Mouse (Mus musculus): ENCODE measurements around the gene Dclk3. TPM values are rescaled to one million over a fixed set of nuclear protein-coding genes. Genes with fewer than 3 reads are reported as not detected.

The Dclk3 gene
- total RNA-seq (2022): 10 to 100 TPM; 51.1 to 57.2 (median 55.9) TPM

DNA sequence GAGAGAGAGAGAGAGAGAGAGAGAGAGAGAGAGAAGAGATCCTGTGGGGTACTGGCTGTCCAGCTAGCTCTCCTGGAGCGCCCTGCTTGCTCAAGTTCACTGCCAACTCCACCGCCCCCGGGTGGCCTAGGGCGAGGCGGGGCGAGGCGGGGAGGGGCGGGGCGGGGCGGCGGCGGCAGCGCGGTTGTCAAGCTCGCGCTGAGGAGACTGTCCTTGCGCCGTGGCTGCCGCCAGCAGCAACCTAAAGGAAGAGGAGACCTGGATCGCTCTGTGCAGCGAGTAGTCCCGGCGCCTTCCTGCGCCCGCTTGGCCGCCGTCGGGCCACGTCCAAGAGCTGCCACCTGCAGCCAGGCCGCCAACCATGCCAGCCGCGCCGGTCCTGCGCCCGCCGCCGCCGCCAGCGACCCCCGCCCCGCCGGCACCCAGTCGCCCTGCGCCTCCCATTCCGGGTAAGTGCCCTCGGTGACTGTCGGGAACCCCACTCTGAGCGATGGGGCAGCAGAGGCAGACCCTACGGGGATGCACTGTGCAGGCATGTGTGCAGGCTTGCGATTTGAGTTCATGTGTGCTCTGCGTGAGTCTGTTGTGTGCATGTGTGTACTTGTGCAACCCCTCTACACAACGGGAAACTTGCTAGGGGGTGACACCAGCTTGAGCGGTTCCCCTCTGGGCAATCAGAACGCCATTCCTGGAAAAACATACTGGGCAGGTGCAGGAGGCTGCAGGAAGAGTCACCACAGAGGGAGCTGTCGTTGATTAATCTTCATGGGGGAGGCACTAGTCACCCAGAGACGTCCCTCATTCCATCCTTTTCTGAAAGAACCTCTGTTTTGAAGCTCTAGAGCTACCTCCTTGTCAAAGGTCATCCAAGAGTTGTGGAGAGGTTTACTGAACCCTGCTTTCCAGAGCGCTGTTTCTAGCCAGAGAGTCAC, at the start of gene Dclk3:
Gene Dclk3, plus strand, starts transcription at position 178 of the 932 bp plus-strand sequence.
- no peak for DNase-seq (ENCODE audit: low spot score in 2 of 2)

DNA sequence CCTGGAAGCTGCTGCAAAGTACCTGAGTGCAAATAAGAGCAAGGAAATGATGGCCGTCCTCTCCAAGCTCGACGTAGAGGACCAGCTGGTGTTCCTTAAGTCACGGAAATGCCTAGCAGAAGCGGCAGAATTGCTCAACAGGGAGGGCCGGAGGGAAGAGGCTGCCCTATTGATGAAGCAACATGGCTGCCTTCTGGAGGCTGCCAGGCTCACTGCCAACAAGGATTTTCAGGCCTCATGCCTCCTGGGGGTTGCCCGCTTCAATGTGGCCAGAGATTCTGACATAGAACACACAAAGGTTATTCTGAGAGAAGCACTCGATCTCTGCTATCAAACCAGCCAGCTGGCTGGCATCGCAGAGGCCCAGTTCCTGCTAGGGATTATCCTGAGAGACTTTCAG, 48.9 kb upstream of the Dclk3 start:
- DNase-seq (ENCODE audit: low spot score in 2 of 2): no peak

DNA sequence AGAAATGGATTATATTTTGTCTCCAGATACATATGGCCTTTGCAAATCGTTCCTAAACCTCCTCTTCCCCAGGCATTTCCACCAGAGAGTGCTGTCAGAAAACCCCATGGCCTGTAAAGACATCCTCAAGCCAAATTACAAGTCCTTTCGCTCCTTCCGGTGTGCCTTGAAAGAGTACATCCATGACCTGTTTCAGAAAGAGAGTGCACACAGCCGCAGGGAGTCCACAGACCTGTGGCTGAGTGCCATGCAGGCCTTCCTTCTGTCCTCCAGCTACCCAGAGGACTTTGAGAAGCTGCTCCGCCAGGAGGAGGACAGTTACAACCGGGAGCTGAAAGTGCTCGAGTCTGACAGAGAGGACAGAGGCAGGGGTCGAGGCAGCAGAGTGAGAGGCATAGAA, 47.8 kb upstream of the Dclk3 start:
- no peak for DNase-seq (ENCODE audit: low spot score in 2 of 2)

DNA sequence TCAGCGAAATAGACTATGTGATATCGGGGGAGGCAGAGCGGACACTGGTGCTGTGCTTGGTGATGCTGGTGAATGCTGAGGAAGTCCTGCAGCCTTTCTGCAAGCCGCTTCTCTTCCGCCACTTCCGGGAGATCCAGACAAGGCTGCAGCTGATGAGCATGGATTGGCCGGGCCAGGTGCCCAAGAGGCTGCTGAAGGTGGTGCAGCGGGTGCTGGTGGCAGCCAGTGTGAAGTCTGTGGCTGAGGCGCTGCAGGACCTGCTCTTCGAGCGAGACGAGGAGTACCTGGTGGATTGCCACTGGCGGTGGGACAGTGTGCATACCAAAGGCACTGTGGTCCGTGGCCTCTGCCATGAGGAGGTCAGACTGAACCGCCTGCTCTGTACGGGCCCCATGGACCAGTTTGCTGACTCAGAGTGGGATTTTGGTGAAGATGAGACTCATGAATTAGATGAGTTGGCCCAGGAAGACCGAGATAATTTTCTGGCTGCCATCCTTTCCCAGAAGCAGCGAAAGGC, 46.9 kb upstream of the Dclk3 start:
- DNase-seq (ENCODE audit: low spot score in 2 of 2): no peak

DNA sequence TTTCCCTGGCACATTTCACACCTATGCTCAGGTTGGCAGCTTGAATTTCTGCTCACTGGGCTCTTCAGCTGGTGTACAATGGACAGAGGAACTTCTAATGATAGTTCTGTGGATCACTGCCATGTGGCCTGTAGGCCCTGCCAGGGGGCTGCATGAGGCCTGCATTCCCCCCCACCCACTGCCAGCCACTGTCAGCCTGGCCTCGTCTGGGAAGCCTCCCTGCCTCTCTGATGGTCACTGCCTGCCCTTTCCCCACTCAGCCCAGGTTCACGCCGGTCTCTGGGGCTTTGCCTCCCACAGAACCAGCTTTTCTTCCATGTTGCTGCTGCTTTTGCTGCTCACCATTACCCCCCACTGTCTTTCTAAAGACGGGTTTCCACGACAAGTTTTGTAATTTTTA, 43.6 kb upstream of the Dclk3 start:
- no peak for DNase-seq (ENCODE audit: low spot score in 2 of 2)

DNA sequence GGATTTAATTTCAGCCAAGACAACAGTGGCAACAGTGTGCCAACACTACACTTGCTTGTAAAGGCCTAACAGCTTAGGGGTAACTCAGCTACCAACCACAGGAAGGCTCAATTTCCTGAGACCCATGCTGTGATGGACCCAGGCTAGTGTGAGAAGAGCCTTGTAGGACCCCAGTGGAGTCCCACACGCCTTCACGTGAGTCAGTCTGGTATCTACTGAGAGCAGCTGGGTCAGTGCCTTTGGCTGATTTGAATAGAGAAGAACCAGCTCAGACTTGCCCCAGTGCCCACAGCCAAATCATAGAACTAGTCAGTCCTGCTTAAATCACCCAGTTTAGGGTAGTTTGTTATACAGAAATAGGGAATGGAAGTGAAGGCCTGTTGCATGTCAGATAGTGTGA, 40.8 kb upstream of the Dclk3 start:
- no peak for DNase-seq (ENCODE audit: low spot score in 2 of 2)

DNA sequence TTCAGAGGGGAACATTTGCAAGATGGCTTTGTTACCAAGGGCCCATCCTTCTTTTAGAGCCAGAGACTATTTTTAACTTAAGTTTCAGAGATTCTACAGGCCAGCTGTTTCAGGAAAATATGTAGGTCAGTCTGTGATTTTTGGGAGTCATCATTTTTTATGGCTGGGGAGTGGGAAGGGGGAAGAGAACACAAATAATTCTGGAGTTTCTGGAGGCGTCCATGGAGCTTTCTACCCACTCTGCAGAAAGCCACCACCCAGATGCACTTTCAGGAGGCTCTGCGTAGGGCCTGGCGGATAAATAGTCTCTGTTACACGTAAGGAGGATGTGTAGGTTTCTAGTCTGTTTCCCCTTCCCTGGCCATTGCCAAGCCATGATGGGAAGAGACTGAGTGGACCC, 38.8 kb upstream of the Dclk3 start:
- no peak for DNase-seq (ENCODE audit: low spot score in 2 of 2)

DNA sequence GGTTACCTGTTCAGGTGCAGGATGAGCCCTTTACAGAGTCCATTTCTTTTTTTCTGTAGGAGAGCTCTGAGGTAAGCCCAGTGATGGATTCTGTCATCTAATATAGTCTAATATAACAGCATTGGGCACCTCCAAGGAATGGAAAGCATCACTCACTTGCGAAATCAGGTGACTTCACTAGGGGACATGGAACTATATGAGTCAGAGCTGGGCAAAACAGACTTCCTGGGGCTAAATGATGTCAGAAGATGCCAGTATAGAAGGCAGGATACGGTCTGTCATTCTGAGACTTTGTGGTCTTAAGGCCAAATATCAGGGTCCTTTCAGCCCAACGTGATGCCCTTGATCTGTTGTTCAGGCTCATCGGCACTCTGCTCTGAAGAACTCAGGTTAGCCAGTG, 35.7 kb upstream of the Dclk3 start:
- DNase-seq (ENCODE audit: low spot score in 2 of 2): no peak

DNA sequence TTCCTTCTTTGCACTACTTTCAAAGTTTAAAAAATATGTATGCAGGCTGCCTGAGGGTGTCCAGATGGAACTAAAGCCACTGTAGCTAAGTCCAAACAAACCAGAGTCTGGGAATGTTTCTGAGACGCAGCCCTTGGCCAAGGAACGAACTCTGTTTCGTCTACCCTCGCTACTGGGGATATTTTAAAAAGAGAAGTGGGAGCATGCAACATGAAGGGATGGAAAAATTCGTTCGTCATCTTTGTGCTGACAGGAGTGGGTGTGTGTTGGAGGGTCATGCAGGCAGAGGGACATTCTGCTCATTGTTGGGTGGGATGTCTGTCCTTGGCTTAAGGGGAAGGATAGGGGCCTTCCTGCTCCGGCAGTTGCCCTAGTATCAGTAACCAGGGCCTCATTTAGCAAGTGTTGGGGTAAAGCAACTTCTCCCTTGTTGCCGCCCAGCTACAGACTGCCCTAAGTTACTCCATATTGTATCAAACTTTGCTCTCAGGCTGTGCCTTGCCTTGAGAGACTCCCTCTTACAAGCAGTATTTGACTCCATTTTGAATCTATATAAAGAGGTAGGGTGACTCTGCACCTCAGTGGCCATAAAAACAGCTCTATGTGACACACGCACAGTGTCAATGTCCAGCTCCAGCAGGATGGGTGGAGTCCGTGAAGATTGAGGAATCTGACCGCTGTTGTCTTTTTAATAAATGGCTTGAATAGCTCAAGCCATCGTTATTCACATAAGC, 34.4 kb upstream of the Dclk3 start:
- DNase-seq (ENCODE audit: low spot score in 2 of 2): no peak

DNA sequence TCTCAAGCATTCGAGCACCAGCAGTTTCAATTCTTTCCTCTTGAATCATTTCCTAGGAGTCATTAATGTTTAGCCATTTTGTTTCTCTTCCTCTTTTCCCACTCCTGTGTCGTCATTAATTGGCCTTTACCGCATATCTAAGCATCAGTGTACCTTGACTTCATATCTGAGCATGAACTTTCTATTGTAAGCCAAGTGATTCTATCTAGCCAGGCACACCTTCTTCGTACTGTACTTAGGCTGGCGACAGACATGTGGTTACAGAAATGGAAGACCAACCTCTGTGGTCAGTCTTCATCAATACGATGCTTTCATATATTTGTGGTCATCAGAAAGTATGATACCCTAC, 33.8 kb upstream of the Dclk3 start:
- no peak for DNase-seq (ENCODE audit: low spot score in 2 of 2)

DNA sequence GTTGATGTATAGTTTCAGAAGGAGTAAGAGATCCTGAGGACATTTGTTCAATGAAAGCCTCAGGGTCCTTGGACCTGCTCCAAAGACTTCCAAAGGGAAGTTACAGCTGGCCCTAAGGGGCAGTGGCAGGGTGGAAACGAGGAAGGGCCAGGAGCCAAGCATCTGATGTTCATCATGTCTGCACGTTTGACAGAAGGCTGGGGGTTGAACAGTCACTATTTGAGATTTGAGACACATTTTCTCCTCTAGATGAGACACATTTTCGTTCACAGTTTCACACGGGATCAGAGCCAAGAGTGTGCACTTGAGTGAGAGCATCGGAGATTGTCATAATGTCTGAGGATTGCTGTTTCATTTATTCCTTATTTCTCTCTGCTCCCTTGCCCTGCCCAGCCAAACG, 30.9 kb upstream of the Dclk3 start:
- no peak for DNase-seq (ENCODE audit: low spot score in 2 of 2)

DNA sequence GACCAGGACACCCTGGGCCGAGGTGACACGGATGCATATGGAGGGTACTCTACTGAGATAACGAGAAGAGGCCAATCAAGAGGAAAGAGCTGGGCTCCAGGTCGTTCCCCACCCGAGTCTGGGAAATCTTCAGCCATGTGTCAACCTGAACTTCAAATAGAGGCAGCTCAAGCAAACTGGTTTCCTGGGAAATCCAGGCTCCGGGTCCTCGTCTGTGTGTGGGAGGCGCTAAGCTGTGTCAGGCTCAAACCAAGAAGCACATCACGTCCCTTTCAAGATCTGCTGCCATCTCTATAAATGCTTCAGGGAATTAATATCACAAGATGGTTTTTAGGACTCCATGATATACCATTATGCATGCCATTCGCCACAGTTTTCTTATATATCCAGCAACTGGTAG, 30.5 kb upstream of the Dclk3 start:
- no peak for DNase-seq (ENCODE audit: low spot score in 2 of 2)

DNA sequence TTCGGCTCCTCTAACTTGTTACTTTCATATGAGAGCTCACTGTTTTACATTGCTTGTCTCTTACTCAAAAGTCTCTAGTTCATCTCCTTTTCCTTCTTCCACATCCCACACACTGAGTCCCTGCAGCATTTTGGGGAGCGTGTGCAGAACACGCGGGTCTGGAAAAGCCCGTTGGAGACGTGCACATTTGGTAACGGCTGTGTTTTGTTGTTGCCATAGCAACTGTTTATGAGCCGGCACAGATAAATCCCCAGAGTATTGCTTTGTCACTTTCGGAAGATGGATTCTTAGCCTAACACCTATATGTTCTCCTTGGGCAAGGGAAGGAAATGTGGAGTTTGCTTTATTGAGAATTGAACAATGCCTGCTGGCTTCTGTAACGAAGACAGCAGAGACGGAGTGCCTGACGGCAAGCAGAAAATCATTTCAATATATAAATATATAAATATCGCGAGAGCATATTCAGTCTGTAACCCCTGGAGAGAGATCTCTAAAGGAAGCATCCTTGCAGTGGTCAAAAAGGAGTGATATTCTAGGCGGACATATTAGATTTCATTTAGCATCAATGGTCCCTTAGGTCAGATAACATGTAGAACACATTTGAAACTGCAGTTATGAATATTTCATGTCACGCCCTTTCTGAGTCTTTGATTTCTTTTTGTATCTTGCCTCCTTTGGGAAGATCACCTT, 26.3 kb upstream of the Dclk3 start:
- peak in 1 of 2 experiments; percentile 80 for DNase-seq (ENCODE audit: low spot score in 2 of 2)

DNA sequence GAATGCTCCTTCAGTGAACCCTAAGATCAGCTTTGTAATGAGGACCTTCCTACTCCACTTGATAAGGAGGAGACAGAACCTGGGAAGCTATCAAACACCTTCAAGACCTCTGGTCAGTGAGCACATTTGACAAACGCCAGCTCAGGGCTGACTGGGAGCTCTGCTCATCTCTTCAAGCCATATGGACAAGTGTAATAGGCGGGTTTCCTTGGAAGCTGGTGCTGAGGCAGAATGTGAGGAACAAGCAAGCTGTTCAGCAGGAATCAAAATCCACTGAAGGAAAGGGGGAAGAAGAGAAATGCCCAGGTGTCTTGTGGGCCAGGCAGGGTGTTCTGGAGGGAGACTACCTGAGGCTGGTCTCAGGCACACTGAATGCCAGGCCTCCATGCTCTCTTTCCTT, 17.0 kb upstream of the Dclk3 start:
- DNase-seq (ENCODE audit: low spot score in 2 of 2): no peak

DNA sequence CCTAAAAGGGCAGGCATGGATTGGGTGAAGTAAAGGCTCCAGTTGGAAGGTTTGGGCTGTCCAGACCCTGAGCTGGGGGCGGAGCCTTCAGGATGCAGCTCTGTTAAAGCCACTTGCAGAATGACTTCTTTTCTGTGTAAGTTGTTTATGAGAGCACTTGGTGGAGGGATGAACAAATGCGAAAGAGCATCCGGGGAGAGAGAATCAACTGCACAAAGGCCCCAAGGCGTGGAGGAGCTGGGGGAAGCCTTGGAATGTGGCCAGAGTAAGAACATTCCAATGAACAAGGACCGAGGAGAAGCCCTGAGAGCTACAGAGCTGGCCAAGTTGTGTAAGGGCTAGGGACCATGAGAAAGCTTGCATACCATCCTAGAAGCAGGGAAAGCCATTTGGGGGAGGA, 16.3 kb upstream of the Dclk3 start:
- DNase-seq (ENCODE audit: low spot score in 2 of 2): no peak

DNA sequence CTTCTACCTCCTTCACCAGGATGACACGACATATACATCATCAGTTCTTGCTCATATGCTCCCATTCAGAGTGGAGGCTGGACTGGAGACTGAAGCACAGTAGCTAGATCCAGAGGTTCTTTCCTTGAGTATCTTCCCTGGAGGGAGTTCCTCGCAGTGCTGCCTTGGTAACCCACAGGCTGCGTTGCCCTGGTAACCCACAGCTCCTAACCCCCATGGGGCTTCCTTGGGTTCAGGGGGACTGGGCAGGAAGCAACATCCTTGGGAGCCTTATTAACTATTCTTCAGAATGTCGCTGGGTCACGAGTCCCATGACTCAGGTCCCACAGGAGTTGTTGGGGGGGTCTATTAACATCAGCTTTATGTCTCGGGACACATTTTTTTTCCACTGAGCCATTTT, 13.8 kb upstream of the Dclk3 start:
- no peak for DNase-seq (ENCODE audit: low spot score in 2 of 2)

DNA sequence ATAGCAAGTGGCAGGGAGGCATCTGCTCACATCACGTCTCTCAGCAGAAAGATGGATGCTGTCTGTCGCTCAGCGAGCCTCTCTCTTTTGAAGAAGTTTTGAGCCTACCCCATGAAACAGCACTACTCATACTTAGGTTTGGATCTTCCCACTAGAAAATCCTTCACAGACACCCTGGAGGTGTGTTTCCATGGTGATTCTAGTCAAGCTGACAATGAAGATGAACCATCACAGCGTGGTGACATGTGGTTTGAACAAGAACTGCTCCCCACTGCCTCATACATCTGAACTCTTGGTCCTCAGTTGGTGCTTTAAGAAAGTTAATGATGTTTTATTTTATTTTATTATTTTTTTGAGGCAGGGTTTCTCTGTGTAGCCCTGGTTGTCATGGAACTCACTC, 12.9 kb upstream of the Dclk3 start:
- no peak for DNase-seq (ENCODE audit: low spot score in 2 of 2)

DNA sequence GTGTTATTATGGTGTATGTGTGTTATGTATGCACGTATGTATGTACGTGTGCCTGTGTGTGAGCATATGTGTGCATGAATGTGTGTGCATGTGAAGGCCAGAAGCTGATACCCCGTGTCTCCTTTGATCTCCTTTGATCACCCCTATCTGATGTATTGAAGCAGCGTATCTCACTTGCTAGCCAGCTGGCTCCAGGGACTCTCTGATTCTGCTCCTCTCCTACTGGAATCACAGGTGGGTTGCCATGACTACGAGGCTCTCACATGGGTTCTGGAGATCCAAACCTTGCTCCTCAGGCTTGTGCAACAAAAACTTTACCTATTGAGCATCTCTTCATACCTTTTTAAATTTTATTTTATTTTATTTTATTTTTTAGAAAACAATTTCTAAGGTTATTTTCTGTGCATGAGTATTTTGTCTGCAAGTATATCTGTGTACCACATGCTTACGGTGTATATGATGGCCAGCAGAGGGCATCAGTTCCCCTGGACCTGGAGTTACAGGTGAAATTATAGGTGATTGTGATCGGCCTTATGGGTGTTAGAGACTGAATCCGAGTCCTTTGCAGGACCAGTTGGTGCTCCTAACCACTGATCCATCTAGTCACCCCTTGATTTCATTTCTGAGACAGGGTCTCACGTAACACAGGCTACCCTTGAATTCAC, 10.9 kb upstream of the Dclk3 start:
- no peak for DNase-seq (ENCODE audit: low spot score in 2 of 2)

DNA sequence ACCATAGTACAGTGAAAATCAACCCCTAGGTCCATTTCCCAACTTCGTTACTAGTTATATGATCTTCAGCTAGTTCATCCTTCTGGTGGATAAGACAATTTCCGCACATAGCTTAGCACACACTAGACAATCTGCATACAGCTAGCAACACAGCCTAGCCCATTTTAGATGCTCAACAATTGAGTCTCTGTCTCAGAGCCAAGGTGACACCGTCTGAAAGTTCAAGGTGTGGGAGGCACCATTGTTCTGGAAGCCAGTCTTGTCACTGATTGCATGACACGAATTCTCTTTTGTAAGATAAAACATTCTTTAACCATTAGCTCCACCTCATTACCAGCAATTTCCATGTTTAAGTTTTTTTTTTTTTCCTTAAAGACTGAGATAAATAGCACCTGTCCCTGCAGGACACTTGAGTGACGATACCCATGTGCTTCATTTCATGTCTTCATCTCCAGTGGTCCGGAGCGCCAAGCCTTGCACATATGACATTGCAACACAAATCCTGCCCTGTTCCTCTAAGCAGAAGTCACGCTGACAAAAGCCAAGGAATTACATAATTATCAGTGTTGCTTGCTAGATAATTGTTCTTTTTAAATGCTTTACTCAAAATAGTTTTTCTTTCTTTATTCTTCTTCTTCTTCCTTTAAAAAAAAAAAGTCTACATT, 10.1 kb upstream of the Dclk3 start:
- no peak for DNase-seq (ENCODE audit: low spot score in 2 of 2)

DNA sequence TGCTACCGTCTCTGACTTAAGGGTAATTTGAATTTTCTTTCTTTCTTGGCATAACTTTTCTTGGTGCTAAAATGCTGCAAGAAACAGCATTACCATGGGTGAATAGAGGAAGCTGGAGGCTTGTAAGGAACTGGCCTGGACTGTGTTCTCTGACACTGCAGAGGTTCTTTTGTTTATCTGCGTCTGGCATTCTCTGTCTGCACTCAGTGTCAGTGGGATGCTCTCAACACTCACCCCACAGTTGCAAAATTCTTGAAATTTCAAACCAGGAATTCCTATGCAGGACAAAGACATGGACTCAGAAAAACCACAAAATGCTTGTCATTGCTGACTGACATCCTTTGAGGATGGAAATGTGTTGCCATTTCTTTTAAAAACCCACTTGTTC, 9.5 kb upstream of the Dclk3 start:
- no peak for DNase-seq (ENCODE audit: low spot score in 2 of 2)

DNA sequence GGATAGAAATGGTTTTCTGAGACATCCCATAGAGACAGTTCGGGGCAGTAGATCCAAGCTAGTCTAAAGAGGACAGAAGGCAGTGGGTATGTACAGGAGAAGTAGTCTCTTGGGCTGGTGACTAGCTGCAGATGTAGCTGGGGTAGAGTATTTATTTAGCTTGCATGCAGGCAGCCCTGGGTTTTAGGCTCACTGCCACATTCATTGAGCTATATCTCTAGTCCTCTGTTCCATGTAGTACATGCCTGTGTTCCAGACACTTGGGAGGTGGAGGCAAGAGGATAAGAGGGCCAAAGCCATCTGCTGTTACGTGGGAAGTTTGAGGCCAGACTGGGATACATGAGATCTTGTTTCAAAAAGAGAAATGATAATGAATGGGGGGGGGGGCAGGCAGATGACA, 3.5 kb upstream of the Dclk3 start:
- DNase-seq (ENCODE audit: low spot score in 2 of 2): no peak
